Mouse (Mus musculus): ENCODE data around the gene Olfr316.

DNA sequence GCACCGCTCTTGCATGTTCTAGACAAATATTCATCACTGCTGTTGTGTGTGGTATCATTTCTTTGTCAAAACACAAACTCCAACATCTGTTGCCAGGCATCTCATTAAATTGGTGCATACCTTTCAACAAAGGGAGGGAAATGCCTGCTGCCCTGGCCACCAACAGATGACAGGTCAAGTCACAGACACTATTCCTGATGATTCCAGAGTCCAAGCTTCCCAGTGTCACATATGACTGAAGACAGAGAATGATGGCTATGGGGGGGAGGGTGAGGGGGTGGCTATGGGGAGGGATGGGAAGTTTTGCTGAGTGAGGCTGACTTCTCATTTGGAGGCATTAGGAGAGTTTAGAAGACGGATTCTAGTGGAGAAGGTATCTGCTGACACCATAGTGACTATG is 31.6 kb downstream of the Olfr316 start:
- TF ChIP-seq POLR2A (IDR thresholded peaks at IDR 0.05; ENCODE audit: borderline replicate concordance, extremely low read depth, insufficient read depth, insufficient read length, poor library complexity, severe bottlenecking) = no peak
- no peak for TF ChIP-seq CTCF (IDR thresholded peaks at IDR 0.05; ENCODE audit: borderline replicate concordance, extremely low read depth, insufficient read depth, insufficient read length)
